Mouse (Mus musculus): Measurements from ENCODE around the gene Hoxd9.

GRCm38 (mm10) chr2:74700546-74701112 lies 3.1 kb downstream of the Hoxd9 start:
- TF ChIP-seq CTCF (IDR thresholded peaks at IDR 0.05; ENCODE audit: low read depth): no peak
- TF ChIP-seq EP300 (optimal IDR thresholded peaks at IDR 0.05): no peak
